ENCODE assay signal across 29 mouse cellular contexts in genomic region chr7:107700646-107701045, GRCm38 (mm10). TPM values are rescaled to one million over a fixed set of nuclear protein-coding genes. Genes with fewer than 3 reads are reported as not detected.
DNase-seq lines count a peak whose midpoint lies in the region; ATAC-seq and TF ChIP-seq lines count a peak whose summit lies in the region.
"Had no signal": no experiment of that assay in that cellular context is flagged by ENCODE, and none has a peak within 500 bp of the region (broad histone marks: within the 10 kb centered on the region; RNA-seq: fewer than 3 reads in every experiment).

No protein-coding gene starts in this region.

- ATAC-seq in intestine, embryonic 16.5 days = peak; percentile 13; the same call in 1 of the 2 replicates
- ATAC-seq in intestine, embryonic 15.5 days = no peak
- ATAC-seq in lung, postnatal 0 days = no peak
- ATAC-seq in intestine, postnatal 0 days = peak; percentile 44
- ATAC-seq in stomach, postnatal 0 days (ENCODE audit: low FRiP score, low TSS enrichment) = peak; percentile 75
- no peak for ATAC-seq in hindbrain, embryonic 13.5 days (ENCODE audit: low FRiP score)
- ATAC-seq: activated CD4-positive, CD25-positive, alpha-beta regulatory T cell, adult 4 months; forebrain, embryonic 15.5 days; hindbrain, embryonic 16.5 days had no signal

- no peaks in the 10 kb centered on the region for H3K9me3 ChIP-seq in intestine, embryonic 16.5 days (ENCODE audit: control insufficient read depth, low read length)
- H3K9me3 ChIP-seq in intestine, embryonic 15.5 days = no peaks in the 10 kb centered on the region
- H3K9me3 ChIP-seq in lung, postnatal 0 days (ENCODE audit: low read length) = no peaks in the 10 kb centered on the region
- H3K9me3 ChIP-seq in intestine, postnatal 0 days (ENCODE audit: control insufficient read depth) = no peaks in the 10 kb centered on the region
- H3K9me3 ChIP-seq in stomach, postnatal 0 days (ENCODE audit: control insufficient read depth, low read length) = no peaks in the 10 kb centered on the region
- H3K9me3 ChIP-seq in hindbrain, embryonic 13.5 days = no peaks in the 10 kb centered on the region
- H3K9me3 ChIP-seq: embryonic facial prominence, embryonic 10.5 days; embryonic facial prominence, embryonic 13.5 days; forebrain, embryonic 12.5 days; forebrain, embryonic 15.5 days; heart, embryonic 10.5 days; heart, embryonic 13.5 days; hindbrain, embryonic 12.5 days had no signal

- TF ChIP-seq CTCF in lung, postnatal 0 days (IDR thresholded peaks at IDR 0.05) = no peak
- no peak for TF ChIP-seq CTCF in intestine, postnatal 0 days (IDR thresholded peaks at IDR 0.05; ENCODE audit: low read depth)
- no peak for TF ChIP-seq CTCF in stomach, postnatal 0 days (IDR thresholded peaks at IDR 0.05; ENCODE audit: low read depth)

- TF ChIP-seq EP300 in lung, postnatal 0 days (IDR thresholded peaks at IDR 0.05) = no peak
- no peak for TF ChIP-seq EP300 in stomach, postnatal 0 days (optimal IDR thresholded peaks at IDR 0.05)

- no peak overlapping the region for H3K4me2 ChIP-seq in intestine, embryonic 16.5 days (ENCODE audit: low read depth, low read length)
- no peak overlapping the region for H3K4me2 ChIP-seq in intestine, embryonic 15.5 days (replicated peaks)
- H3K4me2 ChIP-seq in lung, postnatal 0 days (replicated peaks; ENCODE audit: low read depth, low read length) = no peak overlapping the region
- H3K4me2 ChIP-seq in intestine, postnatal 0 days (replicated peaks; ENCODE audit: low read depth) = no peak overlapping the region
- no peak overlapping the region for H3K4me2 ChIP-seq in stomach, postnatal 0 days (replicated peaks; ENCODE audit: low read depth)
- no peak overlapping the region for H3K4me2 ChIP-seq in hindbrain, embryonic 13.5 days
- H3K4me2 ChIP-seq: embryonic facial prominence, embryonic 13.5 days; forebrain, embryonic 12.5 days; forebrain, embryonic 15.5 days; heart, embryonic 13.5 days; hindbrain, embryonic 12.5 days had no signal

- H3K27ac ChIP-seq in intestine, embryonic 16.5 days (ENCODE audit: low read length) = no peak overlapping the region
- H3K27ac ChIP-seq in intestine, embryonic 15.5 days = no peak overlapping the region
- peak overlapping the region; percentile 34; the same call in 1 of the 2 replicates for H3K27ac ChIP-seq in lung, postnatal 0 days (ENCODE audit: low read length)
- no peak overlapping the region for H3K27ac ChIP-seq in intestine, postnatal 0 days (ENCODE audit: low read depth, low read length)
- no peak overlapping the region for H3K27ac ChIP-seq in stomach, postnatal 0 days (replicated peaks)
- no peak overlapping the region for H3K27ac ChIP-seq in hindbrain, embryonic 13.5 days
- H3K27ac ChIP-seq: embryonic facial prominence, embryonic 10.5 days; embryonic facial prominence, embryonic 13.5 days; forebrain, embryonic 12.5 days; forebrain, embryonic 15.5 days; heart, adult 2 months; heart, embryonic 10.5 days; heart, embryonic 13.5 days; hindbrain, embryonic 12.5 days had no signal

- 78% methylated on average over 5 of the region's 5 CpGs for WGBS in intestine, embryonic 16.5 days
- 76% methylated on average over 5 of the region's 5 CpGs for WGBS in intestine, embryonic 15.5 days
- 81% methylated on average over 5 of the region's 5 CpGs for WGBS in lung, postnatal 0 days
- WGBS in intestine, postnatal 0 days = 72% methylated on average over 5 of the region's 5 CpGs
- WGBS in stomach, postnatal 0 days = 72% methylated on average over 5 of the region's 5 CpGs
- 81% methylated on average over 5 of the region's 5 CpGs for WGBS in hindbrain, embryonic 13.5 days

- H3K27me3 ChIP-seq in intestine, embryonic 16.5 days (replicated peaks; ENCODE audit: control insufficient read depth, insufficient read depth, low read length) = no peaks in the 10 kb centered on the region
- H3K27me3 ChIP-seq in intestine, embryonic 15.5 days (replicated peaks) = no peaks in the 10 kb centered on the region
- H3K27me3 ChIP-seq in lung, postnatal 0 days (replicated peaks; ENCODE audit: insufficient read depth, low read length) = no peaks in the 10 kb centered on the region
- H3K27me3 ChIP-seq in intestine, postnatal 0 days (replicated peaks; ENCODE audit: control insufficient read depth, insufficient read depth, low read length) = no peaks in the 10 kb centered on the region
- no peaks in the 10 kb centered on the region for H3K27me3 ChIP-seq in stomach, postnatal 0 days (ENCODE audit: control insufficient read depth, insufficient read depth, low read length)
- H3K27me3 ChIP-seq in hindbrain, embryonic 13.5 days = peaks cover 84% of the 10 kb centered on the region
- H3K27me3 ChIP-seq: CH12.LX; embryonic facial prominence, embryonic 13.5 days; forebrain, embryonic 12.5 days; forebrain, embryonic 15.5 days; heart, embryonic 13.5 days had no signal

- no peak for DNase-seq in lung, postnatal 0 days (ENCODE audit: low spot score)
- DNase-seq in lung, postnatal 36 days = no peak
- peak; percentile 67 for DNase-seq in stomach, postnatal 0 days (ENCODE audit: low spot score)
- DNase-seq: adrenal gland, adult 8-10 months; adrenal gland, postnatal 25 days; B cell, adult 2 months; cerebellum, adult 11-12 months; cerebellum, adult 8-10 months; cerebellum, postnatal 10 days; cerebellum, postnatal 36 days; embryo, embryonic 11 days; gastrocnemius, postnatal 25 days; heart, adult 2 months had no signal

- H3K9ac ChIP-seq in intestine, embryonic 16.5 days (ENCODE audit: low read depth, low read length) = no peak overlapping the region
- H3K9ac ChIP-seq in intestine, embryonic 15.5 days = no peak overlapping the region
- H3K9ac ChIP-seq in lung, postnatal 0 days (replicated peaks; ENCODE audit: low read depth) = no peak overlapping the region
- no peak overlapping the region for H3K9ac ChIP-seq in intestine, postnatal 0 days (ENCODE audit: low read depth, low read length)
- H3K9ac ChIP-seq in stomach, postnatal 0 days (ENCODE audit: low read length) = no peak overlapping the region
- H3K9ac ChIP-seq in hindbrain, embryonic 13.5 days = no peak overlapping the region
- H3K9ac ChIP-seq: embryonic facial prominence, embryonic 13.5 days; forebrain, embryonic 12.5 days; forebrain, embryonic 15.5 days; heart, embryonic 13.5 days; hindbrain, embryonic 12.5 days had no signal

- 0 out of 2 replicates have a peak, but pooled peaks cover 5% of the 10 kb centered on the region for H3K36me3 ChIP-seq in intestine, embryonic 16.5 days (ENCODE audit: control insufficient read depth, insufficient read depth, low read length)
- H3K36me3 ChIP-seq in intestine, embryonic 15.5 days = peaks cover 4% of the 10 kb centered on the region; the same call in 1 of the 2 replicates
- H3K36me3 ChIP-seq in lung, postnatal 0 days (ENCODE audit: insufficient read depth, low read length) = no peaks in the 10 kb centered on the region
- H3K36me3 ChIP-seq in intestine, postnatal 0 days (ENCODE audit: control insufficient read depth, insufficient read depth) = peaks cover 7% of the 10 kb centered on the region
- H3K36me3 ChIP-seq in stomach, postnatal 0 days (ENCODE audit: control insufficient read depth, insufficient read depth, low read length) = no peaks in the 10 kb centered on the region
- H3K36me3 ChIP-seq in hindbrain, embryonic 13.5 days = no peaks in the 10 kb centered on the region
- H3K36me3 ChIP-seq: forebrain, embryonic 12.5 days; forebrain, embryonic 15.5 days; G1E; heart, embryonic 10.5 days; heart, embryonic 13.5 days; hindbrain, embryonic 12.5 days had no signal

- no peak overlapping the region for H3K4me3 ChIP-seq in intestine, embryonic 16.5 days (ENCODE audit: low read length)
- H3K4me3 ChIP-seq in intestine, embryonic 15.5 days (replicated peaks) = no peak overlapping the region
- no peak overlapping the region for H3K4me3 ChIP-seq in lung, postnatal 0 days (ENCODE audit: low read depth, low read length)
- no peak overlapping the region for H3K4me3 ChIP-seq in intestine, postnatal 0 days (ENCODE audit: low read depth, low read length)
- no peak overlapping the region for H3K4me3 ChIP-seq in stomach, postnatal 0 days (ENCODE audit: low read depth, low read length)
- no peak overlapping the region for H3K4me3 ChIP-seq in hindbrain, embryonic 13.5 days
- H3K4me3 ChIP-seq: embryonic facial prominence, embryonic 10.5 days; embryonic facial prominence, embryonic 13.5 days; erythroblast, embryonic 14.5 days; forebrain, embryonic 12.5 days; forebrain, embryonic 15.5 days; heart, adult 2 months; heart, embryonic 10.5 days; heart, embryonic 13.5 days; hindbrain, embryonic 12.5 days had no signal

- no peaks in the 10 kb centered on the region for H3K4me1 ChIP-seq in intestine, embryonic 16.5 days (ENCODE audit: control insufficient read depth, insufficient read depth, low read length)
- H3K4me1 ChIP-seq in intestine, embryonic 15.5 days (replicated peaks) = 0 out of 2 replicates have a peak, but pooled peaks cover 4% of the 10 kb centered on the region
- H3K4me1 ChIP-seq in lung, postnatal 0 days (ENCODE audit: insufficient read depth, low read depth, low read length) = no peaks in the 10 kb centered on the region; the same call in 1 of the 2 replicates
- H3K4me1 ChIP-seq in intestine, postnatal 0 days (replicated peaks; ENCODE audit: control insufficient read depth, insufficient read depth, low read length) = no peaks in the 10 kb centered on the region; the same call in 1 of the 2 replicates
- H3K4me1 ChIP-seq in stomach, postnatal 0 days (replicated peaks; ENCODE audit: control insufficient read depth, insufficient read depth) = no peaks in the 10 kb centered on the region
- H3K4me1 ChIP-seq in hindbrain, embryonic 13.5 days (replicated peaks) = no peaks in the 10 kb centered on the region
- H3K4me1 ChIP-seq: forebrain, embryonic 12.5 days; forebrain, embryonic 15.5 days; hindbrain, embryonic 12.5 days had no signal

RNA-seq across cellular contexts. Expression of gene Cyb5r2, which starts 57.2 kb away (rescaled TPM):
- polyA plus RNA-seq in intestine, embryonic 16.5 days (2015; fragmentation: Nextera tagmentation; extraction: Ambion mirVana) = 0.11 and 0.12 TPM in 2 replicates
- 0.14 and 0.15 TPM in 2 replicates for polyA plus RNA-seq in intestine, embryonic 15.5 days (2015; fragmentation: Nextera tagmentation; extraction: Ambion mirVana)
- 0.07 and 0.12 TPM in 2 replicates for polyA plus RNA-seq in lung, postnatal 0 days (2015; fragmentation: Nextera tagmentation; extraction: Ambion mirVana)
- 0.13 TPM in 1 of 2 replicates, not detected in the other for polyA plus RNA-seq in intestine, postnatal 0 days (2015; fragmentation: Nextera tagmentation; extraction: Ambion mirVana)
- 0.04 and 0.08 TPM in 2 replicates for polyA plus RNA-seq in stomach, postnatal 0 days (2015; fragmentation: Nextera tagmentation; extraction: Ambion mirVana)
- 0.14 TPM in 1 of 2 replicates, not detected in the other for polyA plus RNA-seq in hindbrain, embryonic 13.5 days (2015; fragmentation: Nextera tagmentation; extraction: Ambion mirVana)
- polyA plus RNA-seq: activated CD4-positive, CD25-positive, alpha-beta regulatory T cell, adult 4 months; erythroblast, embryonic 14.5 days; forebrain, embryonic 12.5 days; forebrain, embryonic 15.5 days; G1E had no signal

Comparison
In these comparisons a context has a peak if more than half of its experiments do, and no peak if none do; other contexts are left out.
1. ATAC-seq: peak in intestine, embryonic 16.5 days (single experiment), intestine, postnatal 0 days (single experiment) and stomach, postnatal 0 days (single experiment); none in intestine, embryonic 15.5 days (single experiment), lung, postnatal 0 days (single experiment) and hindbrain, embryonic 13.5 days (single experiment).